Mouse (Mus musculus): ENCODE measurements at regions not wholly inside any gene's neighbourhood (a gene's known extent, or its start where the extent isn't known, plus 50 kb on each side); places are given as distances from the start of the nearest gene placed in this dataset.

- TF ChIP-seq CTCF (IDR thresholded peaks at IDR 0.05; ENCODE audit: low read depth) (no peak), EP300 (optimal IDR thresholded peaks at IDR 0.05) (no peak)
Observed at GRCm38 (mm10) chr6:98769999-98770398, 427.4 kb upstream of the Gm765 start.
